Mouse (Mus musculus): ENCODE data around the gene Dvl3. TPM values are rescaled to one million over a fixed set of nuclear protein-coding genes. Genes with fewer than 3 reads are reported as not detected.

The Dvl3 gene
- polyA plus RNA-seq, 1 experiment from 2014 or later: 21.2 TPM

DNA sequence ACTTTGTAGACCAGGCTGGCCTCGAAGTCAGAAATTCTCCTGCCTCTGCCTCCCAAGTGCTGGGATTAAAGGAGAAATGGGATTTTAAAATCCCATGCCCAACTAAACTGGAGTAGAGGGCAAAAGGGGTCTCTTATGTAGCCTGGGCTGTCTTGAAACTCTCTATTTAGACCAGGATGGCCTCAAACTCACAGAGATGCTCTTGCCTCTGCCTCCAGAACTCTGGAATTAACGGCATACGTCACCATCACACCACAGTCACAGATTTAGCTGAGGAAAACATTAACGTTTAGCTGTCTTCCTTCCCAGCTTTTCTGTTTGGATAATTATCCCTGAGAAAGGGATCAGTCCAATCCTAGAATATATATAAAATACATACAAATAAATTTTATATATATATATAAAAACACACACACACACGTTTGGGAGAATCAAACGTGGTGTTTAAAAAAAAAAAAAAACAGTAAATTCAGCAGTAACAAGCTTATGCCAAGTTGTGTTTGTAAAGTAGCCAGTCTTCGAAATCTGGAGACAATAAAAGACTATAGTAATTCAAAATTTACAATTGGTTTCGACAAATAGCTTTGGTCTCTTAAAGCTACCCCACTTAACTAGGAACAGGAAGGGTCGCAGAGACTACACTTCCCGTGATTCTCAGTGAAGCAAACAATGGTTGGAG, 18.0 kb downstream of the Dvl3 start:
- Histone ChIP-seq H3K36me3 (peaks cover 41% of the 10 kb centered on the region), H3K9ac (no peak overlapping the region), H3K9me3 (no peaks in the 10 kb centered on the region), H3K27me3 (replicated peaks) (no peaks in the 10 kb centered on the region), H3K4me1 (peaks cover 22% of the 10 kb centered on the region), H3K4me2 (peak overlapping the region; percentile 37), H3K4me3 (replicated peaks) (no peak overlapping the region), H3K27ac (no peak overlapping the region)
- ATAC-seq (ENCODE audit: insufficient read depth, low FRiP score, low read depth): no peak
- WGBS: 42% methylated on average over 10 of the region's 10 CpGs

DNA sequence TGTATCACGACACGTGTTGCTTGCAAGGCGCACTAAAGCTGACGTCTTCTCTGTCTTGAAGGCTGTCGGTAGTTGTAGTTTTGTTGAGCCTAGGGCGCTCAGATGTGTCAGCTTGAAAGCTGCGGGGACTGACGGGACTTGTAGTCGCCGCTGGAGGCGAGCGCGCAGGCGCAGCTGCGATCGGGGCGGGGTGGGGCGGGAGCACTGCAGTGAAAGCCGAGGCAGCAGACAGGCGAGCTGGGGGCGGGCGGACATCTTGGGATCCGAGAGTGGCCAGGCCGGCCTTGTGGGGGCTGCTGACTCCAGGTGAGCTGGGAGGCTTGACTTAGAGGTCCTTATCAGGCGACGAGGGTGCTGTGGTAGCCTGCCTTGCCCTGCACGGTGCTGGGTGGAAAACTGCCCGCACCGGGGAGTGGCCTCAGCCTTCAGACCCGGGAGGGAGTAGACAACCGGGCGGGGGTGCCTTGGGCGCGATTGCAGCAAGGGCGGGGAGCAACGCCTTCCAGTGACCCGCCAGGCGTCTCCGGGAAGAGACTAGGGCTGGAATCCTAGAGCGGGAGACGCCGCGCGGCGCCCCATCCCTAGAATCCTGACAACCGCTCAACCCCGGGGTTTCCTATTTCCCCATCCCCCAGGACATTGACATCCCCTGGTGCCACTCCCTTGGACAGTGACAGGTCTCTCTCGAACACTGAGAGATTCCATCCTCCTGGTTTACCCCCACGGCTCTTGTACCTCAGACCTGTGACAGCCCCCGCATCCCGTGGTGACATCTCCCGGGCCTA, 18.7 kb downstream of the Dvl3 start, which contains the start of gene Ap2m1:
Ap2m1 (plus strand) TSS at position 183 of the 785 bp plus-strand sequence.
- H3K36me3 ChIP-seq: peaks cover 44% of the 10 kb centered on the region
- H3K4me3 ChIP-seq (replicated peaks): peak within 1 kb of the TSS; percentile 92
- peaks cover 22% of the 10 kb centered on the region for H3K4me1 ChIP-seq
- peak within 1 kb of the TSS; percentile 73 for H3K4me2 ChIP-seq
- under 1% methylated on average over 52 of the region's 52 CpGs for WGBS
- no peaks in the 10 kb centered on the region for H3K9me3 ChIP-seq
- H3K27me3 ChIP-seq (replicated peaks): no peaks in the 10 kb centered on the region
- H3K27ac ChIP-seq: peak within 1 kb of the TSS; percentile 92
- peak within 1 kb of the TSS; percentile 89 for H3K9ac ChIP-seq
- peak; percentile 97 for ATAC-seq (ENCODE audit: insufficient read depth, low FRiP score, low read depth)

DNA sequence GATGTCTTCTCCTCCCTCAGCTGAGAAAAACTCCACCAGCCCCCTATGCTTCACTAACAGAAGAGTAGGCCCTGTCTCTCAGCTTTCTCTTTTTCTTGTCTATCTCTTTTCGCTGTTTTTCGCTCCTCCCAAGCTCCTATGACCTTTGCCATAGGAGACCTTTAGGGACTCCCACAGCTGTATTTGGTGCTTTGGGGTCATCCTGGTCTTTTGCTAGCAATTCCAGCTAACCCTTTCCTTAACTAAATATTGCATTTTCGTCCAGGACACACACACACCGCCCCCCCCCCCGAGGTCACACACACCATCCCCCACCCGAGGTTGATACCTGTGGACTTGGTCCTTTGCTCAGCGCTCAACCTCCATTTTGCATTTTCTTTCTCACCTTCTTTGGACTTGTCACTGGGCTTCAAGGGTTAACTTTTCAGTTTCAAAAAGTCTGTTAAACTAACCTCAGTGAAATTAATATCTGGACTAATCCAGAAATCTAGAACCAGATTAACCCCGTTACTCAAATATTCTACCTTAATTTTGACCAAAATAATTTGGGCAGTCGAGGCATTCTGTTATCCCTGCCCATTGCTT, 19.4 kb downstream of the Dvl3 start:
- no peak for ATAC-seq (ENCODE audit: insufficient read depth, low FRiP score, low read depth)
- no peaks in the 10 kb centered on the region for H3K9me3 ChIP-seq
- peak overlapping the region; percentile 73 for H3K4me2 ChIP-seq
- peaks cover 42% of the 10 kb centered on the region for H3K36me3 ChIP-seq
- peak overlapping the region; percentile 92 for H3K27ac ChIP-seq
- peaks cover 22% of the 10 kb centered on the region for H3K4me1 ChIP-seq
- peak overlapping the region; percentile 89 for H3K9ac ChIP-seq
- no peaks in the 10 kb centered on the region for H3K27me3 ChIP-seq (replicated peaks)
- 23% methylated on average over 9 of the region's 9 CpGs for WGBS
- peak overlapping the region; percentile 92 for H3K4me3 ChIP-seq (replicated peaks)

DNA sequence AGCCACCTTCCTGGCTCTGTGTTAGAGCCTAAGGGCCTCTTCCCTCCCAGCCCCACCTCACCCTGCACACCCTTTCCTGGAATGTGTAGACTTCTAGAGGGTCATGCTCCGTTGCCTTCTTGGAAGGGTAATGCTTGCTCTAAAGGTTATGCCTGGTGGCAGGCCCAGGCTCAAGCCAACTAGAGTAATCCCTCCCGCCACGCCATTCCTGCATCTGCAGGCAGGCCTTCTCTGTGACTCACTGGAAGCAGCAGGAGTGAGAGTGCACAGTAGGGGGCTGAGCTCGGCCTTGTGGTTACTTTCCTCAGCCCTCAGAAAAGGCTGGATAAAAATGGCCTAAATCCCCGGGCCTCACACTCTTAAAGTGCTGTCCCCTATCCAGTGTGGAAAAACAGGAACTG, 20.3 kb downstream of the Dvl3 start:
- 27% methylated on average over 5 of the region's 5 CpGs for WGBS
- Histone ChIP-seq H3K27ac (peak overlapping the region; percentile 61), H3K4me2 (peak overlapping the region; percentile 73), H3K4me3 (replicated peaks) (peak overlapping the region; percentile 92), H3K36me3 (peaks cover 42% of the 10 kb centered on the region), H3K9me3 (no peaks in the 10 kb centered on the region), H3K4me1 (peaks cover 22% of the 10 kb centered on the region), H3K9ac (peak overlapping the region; percentile 16; the same call in 1 of the 2 replicates), H3K27me3 (replicated peaks) (no peaks in the 10 kb centered on the region)
- no peak for ATAC-seq (ENCODE audit: insufficient read depth, low FRiP score, low read depth)

DNA sequence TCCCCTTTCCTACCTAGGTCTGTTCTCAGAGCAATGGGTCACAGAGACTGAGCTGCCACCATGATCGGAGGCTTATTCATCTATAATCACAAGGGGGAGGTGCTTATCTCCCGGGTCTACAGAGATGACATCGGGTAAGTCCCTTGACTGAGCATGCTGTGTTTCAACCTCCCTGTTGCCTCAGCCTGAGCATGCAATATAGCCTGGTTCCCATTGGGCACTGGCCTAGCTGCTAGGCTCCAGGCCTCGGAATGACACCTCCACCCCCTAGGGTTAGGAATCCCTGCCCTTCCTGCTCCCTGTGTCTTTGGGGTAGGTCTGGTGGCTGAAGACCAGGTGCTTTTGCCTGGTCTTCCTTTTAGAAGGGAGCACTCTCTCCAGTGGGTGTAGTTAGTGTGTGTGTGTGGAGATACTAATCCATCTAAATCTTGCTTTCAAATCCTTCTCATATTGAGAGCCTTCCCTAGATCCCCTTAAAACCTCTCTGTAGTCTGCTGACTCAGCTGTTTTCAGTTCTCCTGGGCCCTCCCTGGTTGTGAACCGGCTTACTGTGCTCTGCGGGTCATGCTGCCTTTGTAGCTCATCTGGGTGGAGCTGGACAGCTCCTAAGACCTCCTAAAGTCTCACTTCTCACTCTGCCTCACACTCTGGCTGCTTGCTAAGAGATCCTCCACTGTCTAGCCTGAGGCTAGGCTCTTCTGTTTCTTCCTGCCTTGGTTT, 21.0 kb downstream of the Dvl3 start:
- WGBS: 45% methylated on average over 6 of the region's 6 CpGs
- no peaks in the 10 kb centered on the region for H3K9me3 ChIP-seq
- no peak overlapping the region for H3K9ac ChIP-seq
- H3K4me3 ChIP-seq (replicated peaks): peak overlapping the region; percentile 92
- H3K36me3 ChIP-seq: peaks cover 47% of the 10 kb centered on the region
- no peak for ATAC-seq (ENCODE audit: insufficient read depth, low FRiP score, low read depth)
- peaks cover 22% of the 10 kb centered on the region for H3K4me1 ChIP-seq
- no peaks in the 10 kb centered on the region for H3K27me3 ChIP-seq (replicated peaks)
- no peak overlapping the region; the same call in 1 of the 2 replicates for H3K27ac ChIP-seq
- peak overlapping the region; percentile 73 for H3K4me2 ChIP-seq

DNA sequence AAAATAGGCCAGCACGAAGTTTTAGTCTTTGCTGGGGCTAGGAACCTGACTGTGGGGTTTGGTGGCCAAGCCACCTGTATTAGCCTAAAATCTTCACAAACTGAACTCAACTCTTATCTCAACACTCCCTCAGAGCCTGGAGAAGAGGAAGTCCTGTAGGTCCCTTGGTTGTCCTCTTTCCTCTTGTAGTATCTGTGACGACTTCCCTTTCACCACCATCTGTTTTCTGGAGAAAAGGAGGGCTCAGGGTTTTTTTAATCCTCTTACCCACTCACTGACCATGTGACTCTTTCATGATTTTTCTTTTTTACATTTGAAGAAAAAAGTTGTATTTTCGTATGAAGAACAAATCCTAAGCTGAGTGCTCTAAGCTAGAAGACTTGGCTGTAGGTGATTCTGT, 22.9 kb downstream of the Dvl3 start:
- Histone ChIP-seq H3K36me3 (peaks cover 57% of the 10 kb centered on the region), H3K27me3 (replicated peaks) (no peaks in the 10 kb centered on the region), H3K27ac (no peak overlapping the region), H3K9me3 (no peaks in the 10 kb centered on the region), H3K9ac (no peak overlapping the region), H3K4me2 (no peak overlapping the region), H3K4me1 (peaks cover 22% of the 10 kb centered on the region), H3K4me3 (replicated peaks) (no peak overlapping the region)
- 78% methylated on average over 3 of the region's 3 CpGs for WGBS
- ATAC-seq (ENCODE audit: insufficient read depth, low FRiP score, low read depth): no peak

DNA sequence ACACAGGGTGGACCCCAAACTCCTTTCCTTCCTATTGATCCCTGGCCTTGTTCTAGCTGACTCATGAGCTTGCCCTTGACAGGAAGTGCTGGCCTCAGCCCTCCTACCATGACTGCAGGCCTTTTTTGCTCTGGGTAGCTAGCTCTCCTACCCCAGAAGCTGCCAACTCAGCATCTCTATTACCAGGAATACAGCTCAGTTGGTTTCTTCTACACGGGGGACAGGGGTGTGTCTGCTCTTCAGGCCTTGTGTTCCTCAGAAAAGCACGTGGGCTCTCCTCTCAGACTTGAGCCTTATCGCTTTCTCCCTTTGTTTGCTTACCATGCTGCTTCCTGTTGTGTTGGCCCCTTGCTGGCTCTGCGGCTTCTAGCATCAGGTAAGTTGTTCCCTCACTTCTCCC, 23.7 kb downstream of the Dvl3 start:
- no peak overlapping the region for H3K4me3 ChIP-seq (replicated peaks)
- H3K4me2 ChIP-seq: no peak overlapping the region
- no peaks in the 10 kb centered on the region for H3K27me3 ChIP-seq (replicated peaks)
- no peak overlapping the region for H3K27ac ChIP-seq
- no peak overlapping the region for H3K9ac ChIP-seq
- peaks cover 22% of the 10 kb centered on the region for H3K4me1 ChIP-seq
- WGBS: 61% methylated on average over 4 of the region's 4 CpGs
- no peaks in the 10 kb centered on the region for H3K9me3 ChIP-seq
- ATAC-seq (ENCODE audit: insufficient read depth, low FRiP score, low read depth): no peak
- peaks cover 63% of the 10 kb centered on the region for H3K36me3 ChIP-seq

DNA sequence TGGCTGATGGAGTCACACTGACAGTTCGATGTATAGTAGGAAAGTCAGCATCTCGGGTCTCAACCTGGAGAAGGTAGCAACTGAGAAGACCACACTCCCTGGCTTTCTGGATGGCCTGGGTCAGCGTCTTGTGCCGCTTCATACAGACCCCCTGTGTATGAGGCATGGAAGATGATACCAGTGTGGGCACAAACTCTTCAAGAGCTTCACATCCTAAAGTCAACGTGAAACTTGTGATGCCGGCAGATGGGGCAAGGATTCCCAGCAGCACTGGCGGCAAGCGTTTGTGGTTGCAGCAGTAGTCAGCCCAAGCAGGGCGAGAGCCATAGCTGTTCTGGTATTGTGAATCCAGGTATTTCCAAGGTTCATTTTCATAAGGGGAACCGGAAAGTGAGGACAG, 28.9 kb downstream of the Dvl3 start:
- WGBS: 92% methylated on average over 10 of the region's 10 CpGs
- H3K4me1 ChIP-seq: peaks cover 12% of the 10 kb centered on the region
- no peak overlapping the region for H3K27ac ChIP-seq
- no peak overlapping the region for H3K9ac ChIP-seq
- no peaks in the 10 kb centered on the region for H3K27me3 ChIP-seq (replicated peaks)
- no peak overlapping the region for H3K4me2 ChIP-seq
- no peak for ATAC-seq (ENCODE audit: insufficient read depth, low FRiP score, low read depth)
- peaks cover 37% of the 10 kb centered on the region for H3K36me3 ChIP-seq
- no peaks in the 10 kb centered on the region for H3K9me3 ChIP-seq
- H3K4me3 ChIP-seq (replicated peaks): no peak overlapping the region

DNA sequence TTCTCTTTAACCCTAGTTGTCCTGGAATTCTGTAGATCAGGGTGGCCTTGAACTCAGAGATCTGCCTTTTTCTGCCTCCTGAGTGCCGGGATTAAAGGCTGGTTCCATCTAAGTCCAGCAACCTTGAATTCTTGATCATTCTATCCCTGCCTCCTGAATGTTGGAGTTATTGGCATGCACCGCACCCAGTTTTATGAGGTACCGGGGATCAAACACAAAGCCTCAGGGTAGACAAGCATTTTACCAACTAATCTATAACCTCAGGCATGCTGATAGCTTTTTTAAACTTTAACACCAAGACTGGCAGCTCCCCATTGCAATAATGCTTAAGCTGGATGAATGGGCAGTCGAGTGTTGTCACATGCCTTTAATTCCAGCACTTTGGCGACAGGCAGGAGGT, 30.6 kb downstream of the Dvl3 start:
- Histone ChIP-seq H3K4me3 (replicated peaks) (peak overlapping the region; percentile 88), H3K9ac (0 out of 2 replicates have a peak overlapping the region, but pooled peaks have one; percentile 70), H3K27ac (peak overlapping the region; percentile 81; the same call in 1 of the 2 replicates), H3K9me3 (no peaks in the 10 kb centered on the region), H3K27me3 (replicated peaks) (no peaks in the 10 kb centered on the region), H3K4me1 (peaks cover 12% of the 10 kb centered on the region), H3K4me2 (peak overlapping the region; percentile 86), H3K36me3 (peaks cover 38% of the 10 kb centered on the region)
- WGBS: 44% methylated on average over 5 of the region's 5 CpGs
- ATAC-seq (ENCODE audit: insufficient read depth, low FRiP score, low read depth): no peak

DNA sequence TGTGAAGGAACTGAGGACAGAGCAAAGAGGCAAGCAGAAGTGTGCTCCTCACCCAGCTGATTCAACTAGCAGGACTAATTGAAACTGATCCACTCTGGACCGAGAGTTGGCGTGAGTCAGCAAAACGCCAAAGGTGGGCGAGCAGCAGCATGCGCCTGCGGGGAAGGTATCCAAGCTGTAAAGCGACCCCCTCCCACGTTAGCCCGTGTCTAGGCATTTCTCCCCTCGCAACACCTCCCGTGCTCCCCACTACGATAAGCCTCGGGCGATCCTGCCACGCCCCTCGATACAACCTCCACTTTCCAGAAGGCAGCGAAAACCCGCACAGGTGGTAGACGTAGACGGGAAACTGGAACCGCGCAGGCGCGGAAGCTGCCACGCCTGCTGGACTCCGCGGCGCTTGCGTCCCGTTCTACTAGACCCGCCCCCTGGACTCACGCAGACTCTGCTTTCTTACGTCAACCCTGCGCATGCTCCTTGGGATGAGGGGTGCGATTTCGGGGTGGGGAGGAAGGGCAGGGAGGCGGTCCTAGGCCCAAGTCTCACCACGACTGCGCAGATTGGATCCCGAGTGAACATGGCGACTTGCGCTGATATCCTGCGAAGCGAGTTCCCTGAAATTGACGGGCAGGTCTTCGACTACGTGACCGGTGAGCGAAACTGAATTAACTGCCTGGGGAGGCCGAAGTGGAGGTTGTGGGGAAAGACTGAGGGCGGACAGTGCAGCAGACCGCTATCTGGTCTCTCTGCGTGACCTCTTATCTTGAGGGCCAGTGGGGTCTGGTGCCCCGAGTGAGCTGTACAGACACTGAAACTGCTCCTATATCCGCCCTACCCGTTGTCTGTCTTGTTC, 31.5 kb downstream of the Dvl3 start, which contains the start of gene Abcf3:
Abcf3 (plus strand) TSS at position 482 of the 853 bp plus-strand sequence.
- H3K9me3 ChIP-seq: no peaks in the 10 kb centered on the region

DNA sequence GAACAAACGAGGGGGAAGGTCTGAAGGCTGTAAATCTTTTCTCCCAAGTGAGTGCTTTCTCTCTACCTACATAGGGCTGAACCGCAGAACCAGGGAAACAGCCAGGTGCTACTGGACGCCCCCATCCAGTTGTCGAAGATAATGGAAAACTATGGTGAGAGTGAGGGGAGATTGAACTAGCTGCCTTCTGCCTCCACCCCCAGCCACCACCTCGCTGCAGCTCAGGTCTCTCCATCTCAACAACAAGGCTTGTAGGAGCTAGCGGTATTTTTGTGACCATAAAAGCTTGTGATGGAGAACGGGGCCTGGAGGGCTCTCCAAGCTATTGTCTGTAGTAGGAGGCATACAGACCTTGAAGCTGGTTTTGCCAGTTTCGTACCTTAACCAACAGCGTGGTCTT, 32.4 kb downstream of the Dvl3 start:
- ATAC-seq (ENCODE audit: insufficient read depth, low FRiP score, low read depth): no peak
- H3K27ac ChIP-seq: no peak overlapping the region
- peaks cover 12% of the 10 kb centered on the region for H3K4me1 ChIP-seq
- peaks cover 41% of the 10 kb centered on the region for H3K36me3 ChIP-seq
- peak overlapping the region; percentile 86 for H3K4me2 ChIP-seq
- peak overlapping the region; percentile 88 for H3K4me3 ChIP-seq (replicated peaks)
- H3K9ac ChIP-seq: peak overlapping the region; percentile 85
- 50% methylated on average over 9 of the region's 9 CpGs for WGBS
- no peaks in the 10 kb centered on the region for H3K9me3 ChIP-seq
- H3K27me3 ChIP-seq (replicated peaks): no peaks in the 10 kb centered on the region

More for the DNA sequence above, 31.5 kb downstream of the Dvl3 start, which contains the start of gene Abcf3:
- Histone ChIP-seq H3K9ac (peak within 1 kb of the TSS; percentile 85), H3K4me1 (peaks cover 12% of the 10 kb centered on the region), H3K4me2 (peak within 1 kb of the TSS; percentile 86), H3K36me3 (peaks cover 42% of the 10 kb centered on the region), H3K27me3 (replicated peaks) (no peaks in the 10 kb centered on the region), H3K27ac (peak within 1 kb of the TSS; percentile 81), H3K4me3 (replicated peaks) (peak within 1 kb of the TSS; percentile 88)
- ATAC-seq (ENCODE audit: insufficient read depth, low FRiP score, low read depth): peak; percentile 99
- under 1% methylated on average over 56 of the region's 56 CpGs for WGBS
